Mouse (Mus musculus): ENCODE measurements around the gene Zfp180.
"Not testable (repeated sequence)": the region's sequence is repeated elsewhere in the genome, so short reads cannot be mapped to it uniquely, and the experiment has no call there.

Zfp180 gene

GRCm38 (mm10) chr7:24081634-24082431 lies at the start of gene Zfp180:
Gene Zfp180 (plus strand): TSS chr7:24081924.
- DNase-seq (ENCODE audit: low read depth in 1 of 2, low spot score in 2 of 2) = peak; percentile 78 to 82

DNA sequence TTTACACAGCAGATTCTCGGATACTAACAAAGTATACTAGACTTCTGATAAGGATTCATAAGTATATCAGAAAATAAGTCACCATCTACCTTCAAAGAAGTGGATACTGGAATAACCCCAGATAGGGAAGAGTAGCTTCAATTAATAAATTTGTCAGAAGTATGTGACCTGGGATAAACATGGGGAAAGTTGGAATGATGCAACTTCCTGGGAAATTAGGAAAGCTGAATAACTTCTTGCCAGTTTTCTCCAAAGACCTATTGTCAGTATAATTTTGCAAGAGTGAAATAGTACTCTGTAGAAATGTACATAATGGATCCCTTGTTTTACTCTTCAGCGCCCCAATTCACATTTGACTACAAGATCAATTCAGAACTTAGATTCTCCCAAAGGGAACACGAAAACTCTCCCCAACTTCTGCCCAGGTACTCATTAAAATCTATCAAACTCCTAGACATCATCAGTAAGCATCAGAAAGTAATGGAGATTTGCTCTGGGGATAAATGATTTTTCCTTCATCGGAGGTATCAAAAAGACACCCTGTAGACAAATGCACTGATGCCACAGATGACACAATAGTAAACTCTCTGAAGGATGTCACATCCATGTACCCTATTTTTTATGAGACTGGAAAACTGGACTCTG lies 28.9 kb upstream of the Zfp180 start, which contains the start of gene Vmn1r183:
Gene Vmn1r183, plus strand, starts transcription at position 595 of the 645 bp plus-strand sequence.
- no peak for DNase-seq (ENCODE audit: low read depth in 1 of 2, low spot score in 2 of 2)

DNA sequence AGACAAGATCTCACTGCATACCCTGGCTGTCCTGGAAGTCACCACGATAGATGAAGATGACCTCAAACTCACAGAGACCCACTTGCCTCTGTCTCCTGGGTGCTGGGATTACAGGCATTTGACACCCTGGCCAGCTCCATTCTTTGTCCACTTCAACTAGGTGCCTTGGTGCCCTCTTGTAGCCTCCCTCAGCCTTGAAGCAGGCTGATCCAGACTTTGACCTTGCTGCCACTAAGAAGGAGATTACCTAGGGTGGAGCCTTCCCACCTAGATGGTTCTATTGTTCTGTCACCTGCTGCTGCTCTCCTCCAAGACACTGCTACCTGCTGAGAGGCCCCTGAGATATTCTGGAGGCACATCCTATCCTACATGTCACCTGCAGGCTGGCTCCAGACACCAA lies 7.3 kb upstream of the Zfp180 start:
- DNase-seq (ENCODE audit: low read depth in 1 of 2, low spot score in 2 of 2) = not testable (repeated sequence)

DNA sequence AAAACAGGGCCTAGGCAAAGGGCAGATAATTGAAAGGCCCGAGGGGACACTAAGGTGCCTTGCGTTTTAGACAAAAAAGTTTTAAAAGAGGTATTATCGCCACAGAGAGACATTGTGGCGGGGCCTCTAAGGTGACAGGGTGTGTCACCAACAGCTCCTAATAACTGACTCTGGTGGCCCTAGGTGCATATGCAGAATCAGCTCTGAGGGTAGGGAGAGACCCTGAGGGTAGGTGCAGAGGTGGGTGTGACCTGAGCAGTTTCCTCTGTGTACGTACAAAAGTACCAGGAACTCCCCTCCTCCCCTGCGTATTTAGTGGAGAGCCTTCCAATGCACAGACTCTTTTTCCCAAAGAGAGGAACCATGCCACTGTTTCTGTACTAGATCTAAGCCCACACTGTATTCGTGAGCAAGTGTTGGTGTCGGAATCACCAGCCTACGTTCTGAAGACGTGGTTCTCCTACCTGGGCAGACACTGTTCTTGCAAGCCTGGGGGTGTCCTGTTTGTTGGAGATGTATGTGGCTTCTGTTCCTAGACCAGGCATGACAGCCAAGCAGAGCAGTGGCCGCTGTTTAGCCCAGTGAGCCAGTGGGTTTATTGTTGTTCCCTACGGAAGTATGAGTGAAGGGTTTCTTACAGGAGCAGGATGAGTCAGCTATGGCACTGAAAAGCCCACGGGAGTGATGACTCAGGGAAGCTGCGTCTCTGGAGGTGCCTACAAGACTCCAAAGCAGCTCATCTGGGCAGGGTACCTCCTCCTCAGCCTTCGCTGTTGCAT lies 922 bp downstream of the Zfp180 start:
- DNase-seq (ENCODE audit: low read depth in 1 of 2, low spot score in 2 of 2) = no peak

- no peak for DNase-seq (ENCODE audit: low read depth in 1 of 2, low spot score in 2 of 2)
Measured at GRCm38 (mm10) chr7:24086871-24087270, 5.1 kb downstream of the Zfp180 start.

DNA sequence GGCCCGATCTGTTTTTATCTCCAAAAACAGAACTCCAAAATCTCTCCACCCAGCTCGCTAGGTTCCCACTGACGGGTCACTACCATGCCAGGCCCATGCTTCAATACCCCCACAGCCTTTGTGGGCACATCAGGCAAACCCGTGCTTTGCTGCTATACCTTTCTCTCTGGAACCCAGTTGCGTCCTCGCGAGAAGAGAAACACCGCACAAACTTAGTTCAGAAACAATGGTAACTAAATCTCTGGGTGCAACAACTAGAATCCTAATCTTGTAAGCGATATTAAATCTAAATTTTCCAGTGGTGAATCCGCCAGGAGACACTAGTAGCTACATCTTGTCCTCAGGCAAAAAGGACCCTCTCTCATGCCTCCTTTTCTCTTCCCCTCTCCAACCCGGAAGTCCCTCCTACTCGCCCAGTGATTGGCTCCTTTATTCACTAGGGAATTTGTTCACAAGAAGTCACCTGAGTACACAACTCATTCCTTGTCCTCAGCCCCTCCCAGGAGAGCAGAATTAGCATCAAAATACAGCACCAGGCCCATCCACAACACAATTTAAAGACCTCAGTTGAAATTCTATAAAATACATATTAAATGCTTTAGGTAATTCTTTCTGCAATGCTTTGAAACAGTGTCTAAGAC lies 5.9 kb downstream of the Zfp180 start:
- DNase-seq (ENCODE audit: low read depth in 1 of 2, low spot score in 2 of 2) = no peak

DNA sequence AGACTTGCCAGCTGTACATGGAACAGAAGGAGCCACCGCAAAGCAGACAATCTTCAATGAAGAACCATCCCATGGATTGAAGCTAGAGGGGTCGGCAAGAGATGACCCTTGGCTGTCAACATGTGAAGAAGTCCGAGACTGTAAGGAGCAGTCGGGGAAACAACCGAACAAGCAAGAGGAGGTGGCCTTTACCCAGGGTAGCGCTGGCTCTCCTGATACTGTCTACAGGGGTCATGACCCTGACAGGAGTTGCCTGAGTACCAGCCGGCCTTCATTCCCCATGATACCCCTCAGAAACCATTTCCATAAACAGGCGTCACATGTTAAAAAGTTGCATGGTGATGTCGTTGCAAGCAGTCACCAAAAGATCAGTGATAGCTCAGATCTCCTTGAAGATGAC lies 22.7 kb downstream of the Zfp180 start:
- no peak for DNase-seq (ENCODE audit: low read depth in 1 of 2, low spot score in 2 of 2)

- DNase-seq (ENCODE audit: low read depth in 1 of 2, low spot score in 2 of 2) = no peak
Measured at GRCm38 (mm10) chr7:24105144-24105703, 23.5 kb downstream of the Zfp180 start.

- DNase-seq (ENCODE audit: low read depth in 1 of 2, low spot score in 2 of 2) = no peak
Measured at GRCm38 (mm10) chr7:24110839-24111238, 29.1 kb downstream of the Zfp180 start.

DNA sequence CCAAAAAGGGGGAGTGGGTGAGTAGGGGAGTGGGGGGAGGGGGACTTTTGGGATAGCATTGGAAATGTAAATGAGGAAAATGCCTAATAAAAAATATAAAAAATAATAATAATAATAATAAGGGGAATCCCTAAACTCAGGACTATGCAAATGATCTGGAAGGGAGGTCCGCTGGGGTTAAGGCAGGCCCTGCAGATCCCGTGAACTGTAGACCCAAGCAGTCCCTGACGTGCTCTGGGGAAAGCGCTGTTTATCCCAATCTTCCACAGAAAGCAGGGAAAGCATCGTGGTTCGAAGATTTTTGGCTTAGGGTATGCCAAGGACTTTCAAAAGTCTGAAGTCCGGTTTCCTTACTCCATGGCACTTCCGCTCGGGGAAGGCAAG lies 30.0 kb downstream of the Zfp180 start:
- no peak for DNase-seq (ENCODE audit: low read depth in 1 of 2, low spot score in 2 of 2)

DNA sequence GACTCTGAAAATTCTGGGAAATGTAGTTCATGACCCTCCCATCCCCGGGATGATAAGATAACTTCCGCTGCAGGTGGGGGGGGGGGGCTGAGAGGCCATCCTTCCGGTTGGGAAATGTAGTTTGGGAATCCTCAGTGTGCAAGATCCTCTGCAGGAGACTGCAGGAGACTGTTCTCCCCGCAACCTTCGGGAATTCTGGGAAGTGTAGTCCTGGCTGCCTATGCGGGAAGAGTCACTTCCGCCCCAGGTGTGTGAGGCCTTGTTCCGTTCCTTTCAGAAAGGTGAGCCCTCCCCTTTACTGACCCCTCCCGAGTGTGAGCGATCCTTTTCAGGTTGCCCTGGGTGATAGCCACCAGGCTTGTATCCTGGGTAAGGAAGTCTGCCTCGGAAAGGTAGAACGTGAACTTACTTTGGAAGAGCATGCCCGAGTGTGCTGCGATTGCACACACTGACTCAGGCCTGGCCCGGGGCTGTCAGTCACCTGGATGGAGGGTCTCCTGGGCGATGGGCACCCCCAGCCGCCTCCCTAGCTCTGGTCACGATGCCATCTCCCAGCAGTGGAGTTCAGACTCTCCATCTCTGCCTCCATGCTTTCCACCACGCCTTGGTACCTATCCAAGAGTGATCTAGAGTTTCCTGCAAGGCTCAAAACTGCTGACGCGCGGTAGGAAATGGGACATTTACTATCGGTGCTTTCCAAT lies 30.6 kb downstream of the Zfp180 start, which contains the start of gene Zfp112:
Gene Zfp112, plus strand, starts transcription at position 159 of the 701 bp plus-strand sequence.
- DNase-seq (ENCODE audit: low read depth in 1 of 2, low spot score in 2 of 2) = no peak

DNA sequence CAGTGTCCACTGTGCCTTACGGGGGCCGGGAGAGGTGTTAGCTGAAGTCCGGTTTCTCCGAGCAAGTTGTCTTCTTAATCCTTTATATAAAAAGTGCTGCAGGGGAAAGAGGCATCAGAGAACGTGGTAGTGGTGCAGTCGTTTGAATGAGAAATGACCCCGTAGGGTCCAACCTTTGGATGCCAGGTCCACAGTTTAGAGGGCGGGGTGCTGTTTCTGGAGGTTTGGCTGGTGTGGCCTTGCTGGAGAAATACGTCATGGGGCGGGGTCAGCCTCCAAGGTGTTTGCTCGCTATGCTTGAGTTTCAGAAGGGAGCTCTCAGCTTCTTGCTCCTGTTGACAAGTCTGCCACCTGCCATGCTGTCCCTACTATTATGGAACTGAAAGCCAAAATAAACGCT lies 31.3 kb downstream of the Zfp180 start:
- no peak for DNase-seq (ENCODE audit: low read depth in 1 of 2, low spot score in 2 of 2)

DNA sequence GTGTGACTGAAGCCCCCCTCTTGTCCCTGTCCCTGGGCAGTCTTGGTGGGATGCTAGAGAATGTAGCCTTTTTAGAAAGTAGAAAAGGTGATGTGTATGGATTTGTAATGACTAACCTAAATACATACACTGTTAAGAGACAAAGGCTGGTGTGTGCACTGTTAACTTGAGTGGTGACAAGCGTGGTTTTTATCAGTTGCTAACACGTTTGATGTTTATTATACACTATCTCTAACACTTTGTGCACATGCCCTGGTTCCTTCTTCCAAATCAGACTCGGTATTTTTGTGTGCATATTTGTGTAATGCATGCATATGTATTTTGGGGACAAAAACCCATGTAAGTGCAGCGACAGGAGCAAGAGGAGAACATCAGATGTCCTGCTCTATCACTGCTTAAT lies 34.9 kb downstream of the Zfp180 start:
- DNase-seq (ENCODE audit: low read depth in 1 of 2, low spot score in 2 of 2) = no peak

GRCm38 (mm10) chr7:24133425-24133995 lies 51.8 kb downstream of the Zfp180 start:
- no peak for DNase-seq (ENCODE audit: low read depth in 1 of 2, low spot score in 2 of 2)

DNA sequence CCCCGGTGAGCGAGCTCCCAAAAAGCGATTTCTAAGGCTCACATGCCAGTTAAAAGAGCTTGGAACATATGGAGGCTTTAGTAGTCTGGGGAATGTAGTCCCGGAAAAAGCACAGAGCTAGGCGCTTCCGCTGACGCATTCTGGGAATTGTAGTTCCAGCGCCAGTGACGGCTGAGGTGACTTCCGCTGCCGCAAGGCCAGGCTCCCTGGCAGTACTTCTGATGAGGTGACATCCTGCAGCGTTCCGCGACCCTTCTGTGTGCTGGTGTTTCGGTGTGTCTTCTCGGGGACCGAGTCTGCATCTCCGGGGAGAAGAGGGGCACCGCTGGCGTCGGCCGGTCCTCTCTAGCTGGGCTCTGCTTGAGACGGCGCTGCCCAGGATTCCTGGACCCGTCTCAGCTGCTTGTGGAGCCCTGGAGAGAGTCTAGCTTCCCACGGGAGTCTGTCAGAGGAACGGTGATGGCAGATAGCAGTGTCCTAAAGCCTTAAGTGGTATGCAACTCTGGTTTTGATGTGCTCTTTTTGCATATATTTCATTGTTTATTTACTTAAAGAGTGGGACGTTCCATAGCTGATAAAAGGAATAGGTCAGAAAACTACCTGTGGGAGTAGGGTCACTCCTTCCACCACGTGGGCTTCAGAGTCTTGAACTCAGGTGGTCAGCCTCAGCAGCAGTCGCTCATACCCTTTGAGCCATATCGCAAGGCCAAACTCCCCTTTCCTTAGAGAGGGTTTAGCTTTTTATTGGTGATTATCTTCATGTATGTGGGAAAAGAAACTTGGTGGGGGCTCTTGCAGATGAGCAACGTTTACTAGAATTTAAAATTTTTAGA lies 52.5 kb downstream of the Zfp180 start, which contains the start of gene Zfp235:
Gene Zfp235, plus strand, starts transcription at position 174 of the 833 bp plus-strand sequence.
- DNase-seq (ENCODE audit: low read depth in 1 of 2, low spot score in 2 of 2) = peak; percentile 32 to 59

DNA sequence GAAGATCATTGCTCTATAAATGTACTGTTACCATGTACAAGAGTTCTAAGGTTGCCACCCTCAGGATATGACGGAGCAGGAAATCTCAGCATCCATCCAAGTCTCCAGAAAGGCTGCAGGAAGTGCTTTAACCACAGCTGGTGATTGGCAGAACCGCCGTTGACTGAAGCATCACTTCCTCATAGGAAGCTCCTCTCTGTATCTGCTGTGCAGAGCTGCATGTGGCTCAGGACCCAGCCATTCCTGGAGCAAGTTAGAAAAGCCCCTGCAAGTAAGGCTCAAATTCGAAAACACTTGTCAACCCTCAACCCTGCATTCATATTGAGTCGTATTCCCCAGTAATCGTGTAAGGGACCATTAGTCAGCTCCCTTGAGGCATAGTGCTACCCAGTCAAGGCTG lies 60.8 kb downstream of the Zfp180 start:
- DNase-seq (ENCODE audit: low read depth in 1 of 2, low spot score in 2 of 2) = no peak

DNA sequence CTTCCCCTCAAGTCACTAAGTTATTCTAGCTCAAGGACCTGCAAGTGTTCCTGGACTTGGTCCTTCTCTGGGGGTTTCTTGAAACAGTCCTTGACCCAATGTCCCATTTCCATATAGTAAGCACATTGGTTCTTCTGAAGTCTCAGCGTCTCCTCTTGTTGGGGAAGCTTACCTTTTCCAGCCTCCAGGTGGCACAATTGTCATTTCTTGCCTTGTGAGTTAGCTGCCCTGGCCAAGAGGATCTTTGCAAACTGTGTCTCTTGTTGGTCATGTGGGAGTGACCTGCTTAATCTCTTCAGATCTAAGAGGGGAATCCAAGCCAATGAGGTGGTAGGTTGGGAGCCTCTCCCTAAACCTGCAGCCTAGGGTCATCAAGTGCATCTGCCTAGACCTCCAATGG lies 71.5 kb downstream of the Zfp180 start:
- no peak for DNase-seq (ENCODE audit: low read depth in 1 of 2, low spot score in 2 of 2)

Measured in monocyte, adult 2 months (primary cell).